Mouse (Mus musculus) hindbrain, embryonic 16.5 days (tissue): ENCODE measurements at regions not wholly inside any gene's neighbourhood (a gene's known extent, or its start where the extent isn't known, plus 50 kb on each side); places are given as distances from the start of the nearest gene placed in this dataset. TPM values are rescaled to one million over a fixed set of nuclear protein-coding genes. Genes with fewer than 3 reads are reported as not detected.

Source experiments
- microRNA-seq: library from miRNA; unstranded; fragments of <30 nt; microRNA quantifications from one replicate; pipeline ENCODE4, GENCODE M21; 2017

Small RNA genes lying in the stretch of these regions (microRNA-seq; reads per million reads assigned to microRNA genes)
- not detected for gene Gm25754
